Mouse (Mus musculus) gastrocnemius, postnatal 36 days (tissue): ENCODE data around the gene Srrm4. TPM values are rescaled to one million over a fixed set of nuclear protein-coding genes. Genes with fewer than 3 reads are reported as not detected.

ENCODE experiments used
- DNase-seq, 2 experiments: peaks; one replicate each; pipeline ENCODE4 v3.0.0; 2022
- intact Hi-C: fragments of 180-260 bp; cut with DNase I; formaldehyde crosslinking; loops from one replicate; pipeline ENCODE4 v1.15.1; 2025
- total RNA-seq, 2 experiments: library from RNA; stranded (reverse); gene quantifications; 2 replicates each; pipeline ENCODE4 v1.2.3; 2021

Gene Srrm4
- total RNA-seq, 2 experiments from 2014 or later, result 0.10 to 0.18 TPM

- peak; percentile 37 for DNase-seq
- intact Hi-C loops, result no loop called here
These were observed 172.1 kb downstream of the Srrm4 start for GRCm38 (mm10) chr5:116419322-116420045.

DNA sequence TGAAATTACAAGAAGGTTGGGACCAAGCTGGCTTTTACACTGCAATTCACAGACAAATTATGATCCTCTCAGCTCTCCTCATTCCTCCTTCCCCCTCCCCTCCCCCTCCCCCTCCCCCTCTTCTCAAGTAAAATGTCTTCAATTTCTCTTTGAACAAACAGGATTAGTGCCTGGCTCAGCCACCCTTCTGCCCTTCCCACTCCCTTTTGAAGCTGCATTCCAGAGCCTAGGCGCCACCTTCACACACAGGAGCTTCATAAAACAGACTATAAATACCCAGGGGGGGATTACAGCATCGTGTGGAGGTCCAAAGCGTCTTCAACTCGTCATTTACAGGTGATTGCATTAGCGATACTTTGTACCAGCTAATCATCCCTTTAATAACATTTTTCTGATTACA is 175.4 kb downstream of the Srrm4 start:
- intact Hi-C loops, result no loop called here
- no peak for DNase-seq

DNA sequence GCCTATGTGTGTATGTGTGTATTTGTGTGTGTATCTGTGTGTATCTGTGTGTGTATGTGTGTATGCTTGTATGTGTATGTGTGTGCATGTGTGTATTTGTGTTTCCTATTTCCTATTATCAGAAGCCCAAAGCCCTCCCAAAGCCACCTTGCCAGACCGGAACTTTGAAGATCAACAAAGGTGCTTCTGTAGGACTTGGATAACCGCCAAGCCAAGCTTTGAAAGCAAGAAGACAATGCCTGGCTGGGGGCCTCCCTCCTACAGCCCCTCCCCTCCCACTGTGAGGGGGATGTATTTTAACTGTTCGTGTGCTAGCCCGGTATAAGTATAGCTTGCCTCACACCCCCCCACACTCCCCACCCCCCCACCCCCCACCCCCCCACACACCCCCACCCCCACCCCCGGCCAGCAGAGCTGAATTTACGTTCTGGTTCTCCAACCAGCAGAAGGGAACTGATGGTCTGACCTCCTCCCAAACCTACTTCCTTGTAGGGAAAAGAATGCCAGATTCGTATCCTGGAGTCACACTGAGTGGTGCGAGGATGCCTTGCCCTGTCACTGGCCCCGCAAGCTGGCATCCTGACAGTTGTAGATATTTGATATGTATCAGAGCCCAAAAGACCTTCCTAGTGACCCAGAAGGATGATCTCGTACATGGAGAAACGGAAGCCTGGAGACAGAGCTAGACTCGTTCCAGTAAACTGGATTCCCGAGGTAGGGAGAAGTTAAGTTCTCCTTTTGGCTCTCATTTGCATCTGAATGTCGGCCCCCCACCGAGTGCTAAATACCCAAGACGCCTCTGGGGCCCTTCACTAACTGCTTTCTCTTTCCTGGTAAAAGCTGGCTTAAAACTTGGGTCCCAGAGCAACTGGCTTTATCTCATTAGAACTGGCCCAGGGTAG is 181.7 kb downstream of the Srrm4 start:
- intact Hi-C loops, result no loop called here
- DNase-seq, result no peak

- DNase-seq, result no peak
These were observed 182.7 kb downstream of the Srrm4 start for GRCm38 (mm10) chr5:116408965-116409364.

DNA sequence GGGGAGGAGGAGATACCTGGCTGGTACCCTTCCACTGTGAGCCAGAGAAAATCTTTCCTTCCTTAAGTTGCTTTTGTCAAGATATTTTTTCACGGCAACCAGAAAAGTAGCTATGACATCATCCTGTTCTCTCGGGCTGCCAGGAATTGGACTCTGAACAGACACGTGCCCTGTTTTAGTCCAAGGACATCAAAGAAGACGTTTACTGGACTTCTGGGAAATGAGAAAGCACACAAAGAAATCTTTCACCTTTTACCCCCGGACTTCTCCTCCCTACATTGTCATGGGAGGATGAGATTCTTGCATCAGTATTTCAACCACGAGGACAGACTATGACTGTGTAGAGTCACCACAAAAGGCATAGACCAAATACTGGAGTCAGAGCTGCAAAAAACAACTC is 183.7 kb downstream of the Srrm4 start:
- intact Hi-C loops, result no loop called here

More at GRCm38 (mm10) chr5:116408965-116409364, 182.7 kb downstream of the Srrm4 start:
- intact Hi-C loops, result no loop called here

DNA sequence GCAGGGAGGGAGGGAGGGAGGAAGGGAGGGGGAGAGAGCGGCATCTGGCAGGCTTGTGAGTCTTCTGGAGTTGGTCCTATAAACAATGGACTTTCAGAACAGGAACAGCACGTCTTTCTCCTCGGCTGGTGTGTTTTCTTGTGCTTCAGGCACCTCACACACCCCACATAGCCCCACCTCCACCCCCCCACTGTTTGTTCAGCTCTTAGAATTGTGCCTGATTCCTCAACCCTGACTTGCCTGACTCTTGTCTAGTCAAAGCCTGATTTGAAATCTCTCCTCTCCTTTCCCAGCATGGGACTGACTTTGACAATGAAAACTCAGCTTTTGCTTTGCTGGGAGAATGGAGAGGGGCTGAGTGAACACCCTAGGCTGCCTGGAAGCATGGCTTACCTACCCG is 184.3 kb downstream of the Srrm4 start:
- intact Hi-C loops, result no loop called here

More for the DNA sequence above, 183.7 kb downstream of the Srrm4 start:
- no peak for DNase-seq

GRCm38 (mm10) chr5:116406507-116406906 is 185.1 kb downstream of the Srrm4 start:
- intact Hi-C loops, result no loop called here
- no peak for DNase-seq

More for the DNA sequence above, 184.3 kb downstream of the Srrm4 start:
- DNase-seq, result peak in 1 of 2 experiments; percentile 6

DNA sequence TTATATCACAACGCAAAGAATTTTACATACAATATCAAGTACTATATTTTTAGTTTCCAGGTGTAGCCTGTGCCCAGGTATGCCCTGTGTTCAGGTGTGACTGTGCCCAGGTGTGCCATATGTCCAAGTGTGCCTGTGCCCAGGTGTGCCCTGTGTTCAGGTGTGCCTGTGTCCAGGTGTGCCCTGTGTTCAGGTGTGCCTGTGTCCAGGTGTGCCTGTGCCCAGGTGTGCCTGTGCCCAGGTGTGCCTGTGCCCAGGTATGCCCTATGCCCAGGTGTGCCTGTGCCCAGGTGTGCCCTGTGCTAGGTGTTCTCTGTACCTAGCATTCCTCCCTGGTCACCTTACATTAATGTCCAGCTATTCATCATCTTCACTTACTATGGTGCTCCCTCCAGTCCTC is 185.7 kb downstream of the Srrm4 start:
- no peak for DNase-seq
- intact Hi-C loops, result no loop called here

GRCm38 (mm10) chr5:116404063-116404462 is 187.6 kb downstream of the Srrm4 start:
- no peak for DNase-seq
- intact Hi-C loops, result no loop called here

DNA sequence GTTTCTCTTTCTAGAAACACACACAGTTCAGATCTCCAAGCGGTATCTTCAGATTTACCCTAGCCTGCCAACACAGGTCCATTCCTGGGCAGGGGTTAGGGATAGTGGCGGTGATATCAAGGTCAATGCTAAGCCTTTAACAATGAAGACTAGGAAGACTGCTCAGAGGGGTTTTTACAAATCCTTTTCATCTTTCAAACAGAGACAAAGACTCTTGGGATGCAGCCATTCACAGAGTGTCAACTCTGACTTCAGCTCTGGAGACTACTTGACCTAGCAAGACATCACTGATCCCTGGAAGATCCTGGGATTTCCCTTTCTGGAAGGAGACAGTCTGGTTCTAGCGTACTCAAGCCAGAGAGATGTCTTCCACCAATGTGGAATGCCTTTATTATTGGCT is 190.8 kb downstream of the Srrm4 start:
- no peak for DNase-seq
- intact Hi-C loops, result no loop called here

DNA sequence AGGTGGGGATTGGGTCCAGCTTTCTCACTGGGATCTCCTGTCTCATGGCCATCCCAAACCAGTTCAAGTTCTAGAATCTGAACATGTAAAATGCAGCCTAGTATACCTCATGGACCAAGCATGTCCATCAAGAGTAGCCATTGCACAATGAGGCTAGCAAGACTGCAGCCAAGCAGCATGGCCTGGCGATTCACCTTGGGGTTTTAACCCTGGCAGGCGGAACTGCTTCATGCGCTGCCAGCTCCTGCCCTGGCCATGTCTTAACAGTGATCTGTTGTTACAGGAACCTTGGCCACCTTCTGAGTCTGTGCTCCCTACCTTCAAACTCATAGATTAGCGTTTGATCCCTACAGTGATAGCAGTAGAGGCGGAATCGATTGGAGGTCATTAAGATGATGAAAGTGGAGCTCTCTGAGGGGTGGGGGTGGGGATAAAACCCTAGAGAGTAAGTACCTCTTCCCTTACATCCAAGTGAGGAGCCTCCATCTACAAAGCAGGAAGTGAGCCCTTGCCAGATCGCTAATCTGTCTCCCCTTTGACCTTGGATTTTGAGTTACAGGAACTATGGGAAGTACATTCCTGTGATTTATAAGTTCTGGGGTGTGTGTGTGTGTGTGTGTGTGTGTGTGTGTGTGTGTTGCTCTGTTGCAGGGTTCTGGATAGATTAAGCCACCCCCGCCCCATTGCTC is 191.4 kb downstream of the Srrm4 start:
- intact Hi-C loops, result no loop called here
- DNase-seq, result no peak

- intact Hi-C loops, result loop anchor here (5.0 kb wide), 1 partner anchor 51 kb away; no protein-coding TSS in a partner anchor
- DNase-seq, result no peak
These were observed 195.5 kb downstream of the Srrm4 start for GRCm38 (mm10) chr5:116396104-116396503.

DNA sequence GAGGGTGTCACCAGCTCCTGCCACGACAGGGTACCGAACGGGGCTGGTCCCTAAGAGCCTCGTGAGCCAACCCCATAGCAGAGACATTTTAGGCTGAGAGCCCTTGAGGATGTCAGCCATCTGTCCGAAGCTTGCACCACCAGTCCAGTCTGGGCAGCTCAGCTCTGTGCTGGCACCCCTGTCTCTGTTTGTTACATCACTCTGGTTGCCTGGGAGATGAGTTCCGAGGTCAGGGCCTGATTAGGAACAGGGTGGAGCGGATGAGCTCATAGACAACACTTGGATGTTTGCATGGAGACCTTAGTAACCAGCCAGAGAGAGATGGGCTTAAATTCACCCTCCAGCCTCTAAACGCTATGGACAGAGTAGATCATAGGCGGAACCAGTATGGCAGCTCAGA is 199.0 kb downstream of the Srrm4 start:
- intact Hi-C loops, result loop anchor here (5.0 kb wide), 1 partner anchor 150 kb away; no protein-coding TSS in a partner anchor
- DNase-seq, result peak in 1 of 2 experiments; percentile 27

- intact Hi-C loops, result loop anchor here (5.0 kb wide), 2 partner anchors 82 to 148 kb away; no protein-coding TSS in a partner anchor
- peak in 1 of 2 experiments; percentile 26 for DNase-seq
These were observed 201.6 kb downstream of the Srrm4 start for GRCm38 (mm10) chr5:116389856-116390542.

- no peak for DNase-seq
- intact Hi-C loops, result loop anchor here (5.0 kb wide), 1 partner anchor 83 kb away; no protein-coding TSS in a partner anchor
These were observed 202.3 kb downstream of the Srrm4 start for GRCm38 (mm10) chr5:116389321-116389720.

Other genes with a start within 250 kb of the Srrm4 start
- 100 to 1,000 TPM; 212 to 260 TPM for gene Hspb8, start 169.0 kb downstream of the Srrm4 start, total RNA-seq